Mouse (Mus musculus): ENCODE measurements around the gene Akap13. TPM values are rescaled to one million over a fixed set of nuclear protein-coding genes. Genes with fewer than 3 reads are reported as not detected.

Akap13 gene
- polyA plus RNA-seq, 1 experiment from 2014 or later = 41.0 TPM

- 56% methylated on average over 3 of the region's 3 CpGs for WGBS (ENCODE audit: insufficient replicate concordance)
- H3K27ac ChIP-seq (ENCODE audit: low read length) = no peak overlapping the region
- no peak overlapping the region for H3K9ac ChIP-seq (ENCODE audit: low read depth, low read length)
- no peak overlapping the region for H3K4me3 ChIP-seq (ENCODE audit: low read depth, low read length)
- H3K4me1 ChIP-seq (ENCODE audit: control insufficient read depth, low read depth, low read length) = no peaks in the 10 kb centered on the region; the same call in 1 of the 2 replicates
- no peak overlapping the region for H3K4me2 ChIP-seq (ENCODE audit: low read depth, low read length)
- no peak for ATAC-seq (ENCODE audit: low read depth)
- H3K27me3 ChIP-seq (ENCODE audit: control insufficient read depth, insufficient read depth, low read depth, low read length) = no peaks in the 10 kb centered on the region
- no peaks in the 10 kb centered on the region for H3K9me3 ChIP-seq (replicated peaks; ENCODE audit: control insufficient read depth, low read length)
- no peaks in the 10 kb centered on the region for H3K36me3 ChIP-seq (ENCODE audit: control insufficient read depth, insufficient read depth)
Observed at GRCm38 (mm10) chr7:75632941-75633340, 177.6 kb downstream of the Akap13 start.

- Histone ChIP-seq H3K9me3 (replicated peaks; ENCODE audit: control insufficient read depth, low read length) (no peaks in the 10 kb centered on the region), H3K4me1 (ENCODE audit: control insufficient read depth, low read depth, low read length) (no peaks in the 10 kb centered on the region; the same call in 1 of the 2 replicates), H3K27me3 (ENCODE audit: control insufficient read depth, insufficient read depth, low read depth, low read length) (no peaks in the 10 kb centered on the region), H3K9ac (ENCODE audit: low read depth, low read length) (no peak overlapping the region), H3K4me2 (ENCODE audit: low read depth, low read length) (no peak overlapping the region), H3K36me3 (ENCODE audit: control insufficient read depth, insufficient read depth) (no peaks in the 10 kb centered on the region), H3K27ac (ENCODE audit: low read length) (no peak overlapping the region), H3K4me3 (ENCODE audit: low read depth, low read length) (no peak overlapping the region)
- no peak for ATAC-seq (ENCODE audit: low read depth)
Observed at GRCm38 (mm10) chr7:75633393-75633792, 178.1 kb downstream of the Akap13 start.

GRCm38 (mm10) chr7:75633807-75634526 is 178.6 kb downstream of the Akap13 start:
- ATAC-seq (ENCODE audit: low read depth) = no peak
- 82% methylated on average over 7 of the region's 7 CpGs for WGBS (ENCODE audit: insufficient replicate concordance)
- H3K27ac ChIP-seq (ENCODE audit: low read length) = no peak overlapping the region

DNA sequence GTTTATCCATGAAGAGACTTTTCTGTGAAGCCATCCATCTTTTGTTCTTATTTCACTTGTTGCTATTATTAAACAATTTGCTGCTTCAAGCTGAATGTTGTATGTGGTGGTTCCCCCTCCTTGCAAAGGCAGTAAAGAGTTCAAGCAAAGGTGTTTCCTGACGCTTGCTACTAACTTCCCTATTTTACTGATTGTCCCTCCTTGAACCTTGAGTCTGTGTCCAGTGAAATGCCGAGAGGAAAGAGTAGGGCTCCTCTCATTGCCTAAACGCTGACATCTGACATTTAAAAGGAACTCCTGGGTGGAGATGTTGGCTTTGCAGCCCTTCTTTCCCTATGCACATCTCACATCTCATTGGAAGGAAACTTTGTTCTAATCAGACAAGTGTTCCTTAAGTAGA is 183.4 kb downstream of the Akap13 start:
- Histone ChIP-seq H3K36me3 (ENCODE audit: control insufficient read depth, insufficient read depth) (no peaks in the 10 kb centered on the region), H3K9ac (ENCODE audit: low read depth, low read length) (no peak overlapping the region), H3K27ac (ENCODE audit: low read length) (no peak overlapping the region), H3K4me2 (ENCODE audit: low read depth, low read length) (no peak overlapping the region), H3K27me3 (ENCODE audit: control insufficient read depth, insufficient read depth, low read depth, low read length) (no peaks in the 10 kb centered on the region), H3K4me1 (ENCODE audit: control insufficient read depth, low read depth, low read length) (peaks cover 20% of the 10 kb centered on the region), H3K9me3 (replicated peaks; ENCODE audit: control insufficient read depth, low read length) (no peaks in the 10 kb centered on the region), H3K4me3 (ENCODE audit: low read depth, low read length) (no peak overlapping the region)
- 34% methylated on average over 3 of the region's 3 CpGs for WGBS (ENCODE audit: insufficient replicate concordance)
- ATAC-seq (ENCODE audit: low read depth) = no peak

More at GRCm38 (mm10) chr7:75633807-75634526, 178.6 kb downstream of the Akap13 start:
- no peak overlapping the region for H3K4me3 ChIP-seq (ENCODE audit: low read depth, low read length)
- no peaks in the 10 kb centered on the region for H3K36me3 ChIP-seq (ENCODE audit: control insufficient read depth, insufficient read depth)
- no peaks in the 10 kb centered on the region; the same call in none of the 2 replicates for H3K4me1 ChIP-seq (ENCODE audit: control insufficient read depth, low read depth, low read length)
- H3K9me3 ChIP-seq (replicated peaks; ENCODE audit: control insufficient read depth, low read length) = no peaks in the 10 kb centered on the region
- no peak overlapping the region for H3K9ac ChIP-seq (ENCODE audit: low read depth, low read length)
- no peaks in the 10 kb centered on the region for H3K27me3 ChIP-seq (ENCODE audit: control insufficient read depth, insufficient read depth, low read depth, low read length)
- no peak overlapping the region for H3K4me2 ChIP-seq (ENCODE audit: low read depth, low read length)

GRCm38 (mm10) chr7:75639541-75639940 is 184.2 kb downstream of the Akap13 start:
- Histone ChIP-seq H3K4me1 (ENCODE audit: control insufficient read depth, low read depth, low read length) (peaks cover 20% of the 10 kb centered on the region), H3K9ac (ENCODE audit: low read depth, low read length) (no peak overlapping the region), H3K4me3 (ENCODE audit: low read depth, low read length) (no peak overlapping the region), H3K27me3 (ENCODE audit: control insufficient read depth, insufficient read depth, low read depth, low read length) (no peaks in the 10 kb centered on the region), H3K9me3 (replicated peaks; ENCODE audit: control insufficient read depth, low read length) (no peaks in the 10 kb centered on the region), H3K27ac (ENCODE audit: low read length) (no peak overlapping the region), H3K4me2 (ENCODE audit: low read depth, low read length) (no peak overlapping the region), H3K36me3 (ENCODE audit: control insufficient read depth, insufficient read depth) (no peaks in the 10 kb centered on the region)
- 25% methylated on average over 3 of the region's 3 CpGs for WGBS (ENCODE audit: insufficient replicate concordance)
- ATAC-seq (ENCODE audit: low read depth) = 0 out of 2 replicates have a peak, but pooled peaks have one; percentile 24

- H3K9me3 ChIP-seq (replicated peaks; ENCODE audit: control insufficient read depth, low read length) = no peaks in the 10 kb centered on the region
- no peak for ATAC-seq (ENCODE audit: low read depth)
- H3K27me3 ChIP-seq (ENCODE audit: control insufficient read depth, insufficient read depth, low read depth, low read length) = no peaks in the 10 kb centered on the region
- H3K4me2 ChIP-seq (ENCODE audit: low read depth, low read length) = no peak overlapping the region
- H3K27ac ChIP-seq (ENCODE audit: low read length) = no peak overlapping the region
- no peaks in the 10 kb centered on the region for H3K36me3 ChIP-seq (ENCODE audit: control insufficient read depth, insufficient read depth)
- H3K4me3 ChIP-seq (ENCODE audit: low read depth, low read length) = no peak overlapping the region
- peaks cover 20% of the 10 kb centered on the region for H3K4me1 ChIP-seq (ENCODE audit: control insufficient read depth, low read depth, low read length)
- H3K9ac ChIP-seq (ENCODE audit: low read depth, low read length) = no peak overlapping the region
Observed at GRCm38 (mm10) chr7:75640074-75640473, 184.7 kb downstream of the Akap13 start.

DNA sequence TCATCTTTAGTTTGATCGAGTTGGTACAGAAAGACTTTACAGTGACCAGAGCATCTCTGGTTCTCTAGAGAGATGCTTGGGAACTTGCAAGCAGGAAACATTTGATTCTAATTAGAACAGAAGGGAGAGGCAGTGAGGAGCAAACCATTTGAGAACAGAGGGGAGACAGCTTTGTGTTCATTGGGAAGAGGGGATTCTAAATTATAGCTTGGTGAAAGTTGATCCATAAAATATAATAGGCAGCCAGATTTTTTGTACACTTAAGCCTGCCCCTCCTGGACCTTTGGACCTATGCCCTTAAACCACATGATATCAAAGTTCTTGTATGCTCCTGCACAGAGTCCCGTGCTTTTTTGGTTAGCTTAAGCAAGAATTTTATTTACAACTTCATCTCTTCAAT is 185.3 kb downstream of the Akap13 start:
- Histone ChIP-seq H3K4me2 (ENCODE audit: low read depth, low read length) (no peak overlapping the region), H3K9ac (ENCODE audit: low read depth, low read length) (no peak overlapping the region), H3K36me3 (ENCODE audit: control insufficient read depth, insufficient read depth) (no peaks in the 10 kb centered on the region), H3K27me3 (ENCODE audit: control insufficient read depth, insufficient read depth, low read depth, low read length) (no peaks in the 10 kb centered on the region), H3K4me3 (ENCODE audit: low read depth, low read length) (no peak overlapping the region), H3K27ac (ENCODE audit: low read length) (no peak overlapping the region), H3K4me1 (ENCODE audit: control insufficient read depth, low read depth, low read length) (peaks cover 20% of the 10 kb centered on the region), H3K9me3 (replicated peaks; ENCODE audit: control insufficient read depth, low read length) (no peaks in the 10 kb centered on the region)
- 69% methylated on average over 2 of the region's 2 CpGs for WGBS (ENCODE audit: insufficient replicate concordance)
- no peak for ATAC-seq (ENCODE audit: low read depth)

DNA sequence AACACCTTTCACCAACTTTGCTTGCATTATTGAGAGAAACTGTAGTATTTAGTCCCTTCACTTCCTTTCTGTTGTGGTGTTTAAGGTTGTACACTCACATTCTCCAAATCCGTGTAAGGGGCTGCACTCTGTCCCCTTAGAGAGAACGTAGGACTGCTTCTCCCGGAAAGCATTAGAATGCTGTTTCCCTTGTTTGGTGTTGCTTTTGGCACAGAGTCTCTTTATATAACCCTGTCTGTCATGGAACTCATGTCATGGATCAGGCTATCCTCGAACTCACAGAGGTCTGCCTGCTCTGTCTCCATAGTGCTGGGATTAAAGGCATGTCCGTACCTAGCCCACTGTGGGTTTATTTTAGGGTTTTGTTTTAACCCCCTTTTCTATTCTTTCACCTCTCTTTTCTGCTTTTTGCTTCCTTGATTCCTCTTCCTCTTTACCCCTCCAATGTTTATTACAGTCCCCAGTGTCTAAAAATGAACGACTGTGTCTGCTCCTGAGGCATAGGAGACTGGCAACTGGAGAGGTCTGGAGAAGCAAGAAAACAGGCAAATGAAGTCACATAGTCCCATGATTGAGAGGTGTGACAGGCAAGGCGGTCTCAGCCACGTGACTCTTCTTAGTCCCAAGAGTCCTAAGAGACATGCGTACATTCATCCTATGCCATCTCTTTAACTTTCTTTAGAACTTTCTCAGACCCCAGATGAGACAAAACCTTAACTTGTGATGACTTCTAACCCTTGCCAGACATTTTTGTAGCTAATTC is 186.3 kb downstream of the Akap13 start:
- H3K36me3 ChIP-seq (ENCODE audit: control insufficient read depth, insufficient read depth) = no peaks in the 10 kb centered on the region
- no peaks in the 10 kb centered on the region for H3K27me3 ChIP-seq (ENCODE audit: control insufficient read depth, insufficient read depth, low read depth, low read length)
- H3K4me1 ChIP-seq (ENCODE audit: control insufficient read depth, low read depth, low read length) = peaks cover 20% of the 10 kb centered on the region
- 69% methylated on average over 9 of the region's 9 CpGs for WGBS (ENCODE audit: insufficient replicate concordance)
- H3K27ac ChIP-seq (ENCODE audit: low read length) = no peak overlapping the region
- no peak for ATAC-seq (ENCODE audit: low read depth)
- no peak overlapping the region for H3K9ac ChIP-seq (ENCODE audit: low read depth, low read length)
- H3K4me2 ChIP-seq (ENCODE audit: low read depth, low read length) = no peak overlapping the region
- H3K4me3 ChIP-seq (ENCODE audit: low read depth, low read length) = no peak overlapping the region
- H3K9me3 ChIP-seq (replicated peaks; ENCODE audit: control insufficient read depth, low read length) = no peaks in the 10 kb centered on the region

DNA sequence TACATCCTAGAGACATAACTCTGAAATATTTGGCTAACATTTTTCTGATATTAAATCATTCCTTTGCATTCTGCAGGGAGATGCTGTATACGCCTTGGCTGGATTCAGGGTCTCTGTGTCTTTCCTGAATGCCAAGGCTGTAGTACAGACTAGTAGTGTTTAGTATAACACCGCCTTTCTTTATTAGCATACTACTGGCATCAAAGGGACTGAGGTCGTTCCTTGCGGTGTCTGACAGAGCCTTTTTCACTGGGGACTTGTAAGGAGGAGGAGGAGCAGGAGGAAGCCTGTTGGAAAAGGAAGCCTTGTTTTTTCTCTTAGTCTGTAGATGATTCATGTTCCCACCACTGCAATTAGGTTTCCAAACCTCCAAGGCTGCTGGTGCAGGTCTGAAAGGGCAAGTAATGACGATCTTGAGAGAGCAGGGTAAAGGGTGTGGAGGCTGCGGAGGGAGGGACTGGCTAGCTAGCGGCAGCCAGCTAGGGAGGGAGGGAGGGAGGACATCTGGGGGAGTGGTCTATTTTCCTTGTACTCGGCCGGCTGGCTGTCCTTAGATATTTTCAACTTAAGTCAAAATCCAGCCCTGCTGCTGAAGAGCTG is 186.9 kb downstream of the Akap13 start:
- H3K27ac ChIP-seq (ENCODE audit: low read length) = no peak overlapping the region
- peaks cover 20% of the 10 kb centered on the region for H3K4me1 ChIP-seq (ENCODE audit: control insufficient read depth, low read depth, low read length)
- no peaks in the 10 kb centered on the region for H3K9me3 ChIP-seq (replicated peaks; ENCODE audit: control insufficient read depth, low read length)
- H3K36me3 ChIP-seq (ENCODE audit: control insufficient read depth, insufficient read depth) = no peaks in the 10 kb centered on the region
- 22% methylated on average over 9 of the region's 9 CpGs for WGBS (ENCODE audit: insufficient replicate concordance)
- ATAC-seq (ENCODE audit: low read depth) = 0 out of 2 replicates have a peak, but pooled peaks have one; percentile 33
- no peak overlapping the region; the same call in 1 of the 2 replicates for H3K9ac ChIP-seq (ENCODE audit: low read depth, low read length)
- H3K27me3 ChIP-seq (ENCODE audit: control insufficient read depth, insufficient read depth, low read depth, low read length) = no peaks in the 10 kb centered on the region
- H3K4me2 ChIP-seq (ENCODE audit: low read depth, low read length) = peak overlapping the region; percentile 39
- H3K4me3 ChIP-seq (ENCODE audit: low read depth, low read length) = peak overlapping the region; percentile 12; the same call in 1 of the 2 replicates
